Mouse (Mus musculus) CH12.LX (cell line): ENCODE measurements at regions not wholly inside any gene's neighbourhood (a gene's known extent, or its start where the extent isn't known, plus 50 kb on each side); places are given as distances from the start of the nearest gene placed in this dataset.

ENCODE experiments used
- CTCF ChIP-seq, 2 experiments: IDR thresholded peaks in 1 of 2; conservative IDR thresholded peaks in 1 of 2; 2 replicates each; pipeline ENCODE4 v1.5.1; 2011 to 2012; ENCODE audit warnings: low read depth in 2 of 2, low read length in 2 of 2, improper control_type of control experiment in 1 of 2, inconsistent platforms in 1 of 2, mild to moderate bottlenecking in 1 of 2, moderate library complexity in 1 of 2
- HCFC1 ChIP-seq: IDR thresholded peaks from 2 replicates; pipeline ENCODE4 v1.6.1; 2012; ENCODE audit warnings: low read depth, mild to moderate bottlenecking, inconsistent platforms, low read length, improper control_type of control experiment
- MAX ChIP-seq: IDR thresholded peaks from 2 replicates; pipeline ENCODE4 v1.6.1; 2011; ENCODE audit warnings: low read length, improper control_type of control experiment
- POLR2A ChIP-seq: IDR thresholded peaks from 2 replicates; pipeline ENCODE4 v1.6.1; 2011; ENCODE audit warnings: low read depth, mild to moderate bottlenecking, improper control_type of control experiment, low read length
- POLR2AphosphoS2 ChIP-seq: IDR thresholded peaks from 2 replicates; pipeline ENCODE4 v1.6.1; 2011; ENCODE audit warnings: low read depth, low read length, improper control_type of control experiment
- TBP ChIP-seq: conservative IDR thresholded peaks from 2 replicates; pipeline ENCODE4 v1.6.1; 2011; ENCODE audit warnings: low read depth, low read length, improper control_type of control experiment
- UBTF ChIP-seq: IDR thresholded peaks from 2 replicates; pipeline ENCODE4 v1.6.1; 2012; ENCODE audit warnings: low read depth, mild to moderate bottlenecking, inconsistent platforms, low read length, improper control_type of control experiment, moderate library complexity

- TF ChIP-seq CTCF (conservative IDR thresholded peaks at IDR 0.05 in 1 of 2, IDR thresholded peaks at IDR 0.05 in 1 of 2; ENCODE audit: low read depth in 2 of 2, low read length in 2 of 2) (no peak), HCFC1 (no peak), UBTF (no peak), MAX (no peak), POLR2A (no peak), TBP (no peak), POLR2AphosphoS2 (no peak)
These were observed 246.4 kb upstream of the Tet2 start for GRCm38 (mm10) chr3:133791361-133791760.
